Mouse (Mus musculus) liver, embryonic 11.5 days (tissue): Measurements from ENCODE around the gene Ppp2r3a. TPM values are rescaled to one million over a fixed set of nuclear protein-coding genes. Genes with fewer than 3 reads are reported as not detected.

Source experiments
- ATAC-seq: fragments of 200-750 bp; cut with Nextera tagmentation; replicated peaks from 2 replicates; pipeline ENCODE4 v1.8.0; 2017; ENCODE audit warnings: moderate number of reproducible peaks, mild to moderate bottlenecking, moderate TSS enrichment, moderate library complexity; ENCODE audit not compliant: low FRiP score
- DNase-seq: peaks from one replicate; pipeline ENCODE4 v3.0.0-alpha.2; 2017; ENCODE audit warnings: low spot score
- H3K27ac ChIP-seq: fragments of 300-500 bp; sonication (generic); 2 replicates; pipeline ENCODE4 v1.5.1; 2014; ENCODE audit warnings: mild to moderate bottlenecking, low read depth, low read length, control low read depth
- H3K27me3 ChIP-seq: fragments of 300-500 bp; sonication (generic); replicated peaks from 2 replicates; pipeline ENCODE4 v1.6.1; 2014; ENCODE audit warnings: low read length, mixed read lengths; ENCODE audit not compliant: control insufficient read depth, insufficient read depth
- H3K36me3 ChIP-seq: fragments of 300-500 bp; sonication (generic); 2 replicates; pipeline ENCODE4 v1.6.1; 2014; ENCODE audit warnings: mild to moderate bottlenecking, low read length, moderate library complexity, mixed read lengths; ENCODE audit not compliant: control insufficient read depth, insufficient read depth
- H3K4me1 ChIP-seq: fragments of 300-500 bp; sonication (generic); replicated peaks from 2 replicates; pipeline ENCODE4 v1.6.1; 2014; ENCODE audit warnings: low read length, mixed read lengths; ENCODE audit not compliant: control insufficient read depth, insufficient read depth
- H3K4me2 ChIP-seq: fragments of 300-500 bp; sonication (generic); 2 replicates; pipeline ENCODE4 v1.6.1; 2014; ENCODE audit warnings: mild to moderate bottlenecking, control low read depth, moderate library complexity
- H3K4me3 ChIP-seq: fragments of 300-500 bp; sonication (generic); 2 replicates; pipeline ENCODE4 v1.5.1; 2014; ENCODE audit warnings: low read depth, low read length, control low read depth
- H3K9ac ChIP-seq: fragments of 300-500 bp; sonication (generic); 2 replicates; pipeline ENCODE4 v1.6.1; 2014; ENCODE audit warnings: low read depth, low read length, control low read depth
- H3K9me3 ChIP-seq: fragments of 300-500 bp; sonication (generic); 2 replicates; pipeline ENCODE4 v1.6.1; 2016; ENCODE audit warnings: low read length, inconsistent platforms, mixed read lengths; ENCODE audit not compliant: control insufficient read depth
- WGBS: fragments of 180-500 bp; shearing (Covaris S2); extraction: QIAGEN DNeasy Blood & Tissue Kit; methylation state at CpG from one replicate; pipeline ENCODE4 v1.1.7; 2014; 5-methylcytosine and 5-hydroxymethylcytosine counted together
- polyA plus RNA-seq: library from polyadenylated mRNA; unstranded; fragments of >200 nt; fragmentation: Nextera tagmentation; extraction: Ambion mirVana; gene quantifications from 2 replicates; pipeline ENCODE4 v1.2.1, GENCODE M21; 2014

Ppp2r3a gene
- polyA plus RNA-seq, 1 experiment from 2014 or later = 7.9 TPM

GRCm38 (mm10) chr9:101160092-101160491, 91.5 kb downstream of the Ppp2r3a start:
- no peak overlapping the region for H3K4me2 ChIP-seq
- no peaks in the 10 kb centered on the region for H3K27me3 ChIP-seq
- no peak overlapping the region for H3K9ac ChIP-seq
- no peak overlapping the region for H3K27ac ChIP-seq
- WGBS = 65% methylated on average over 5 of the region's 5 CpGs
- DNase-seq (no peak), ATAC-seq (no peak)
- no peaks in the 10 kb centered on the region for H3K36me3 ChIP-seq
- H3K4me3 ChIP-seq = no peak overlapping the region
- no peaks in the 10 kb centered on the region for H3K4me1 ChIP-seq
- H3K9me3 ChIP-seq = no peaks in the 10 kb centered on the region

GRCm38 (mm10) chr9:101159431-101159830, 92.2 kb downstream of the Ppp2r3a start:
- Histone ChIP-seq H3K4me1 (no peaks in the 10 kb centered on the region), H3K27ac (no peak overlapping the region), H3K36me3 (no peaks in the 10 kb centered on the region), H3K9ac (no peak overlapping the region), H3K4me2 (no peak overlapping the region), H3K9me3 (no peaks in the 10 kb centered on the region), H3K27me3 (no peaks in the 10 kb centered on the region), H3K4me3 (no peak overlapping the region)
- ATAC-seq (no peak), DNase-seq (no peak)
- WGBS = 84% methylated on average over 1 of the region's 1 CpGs

DNA sequence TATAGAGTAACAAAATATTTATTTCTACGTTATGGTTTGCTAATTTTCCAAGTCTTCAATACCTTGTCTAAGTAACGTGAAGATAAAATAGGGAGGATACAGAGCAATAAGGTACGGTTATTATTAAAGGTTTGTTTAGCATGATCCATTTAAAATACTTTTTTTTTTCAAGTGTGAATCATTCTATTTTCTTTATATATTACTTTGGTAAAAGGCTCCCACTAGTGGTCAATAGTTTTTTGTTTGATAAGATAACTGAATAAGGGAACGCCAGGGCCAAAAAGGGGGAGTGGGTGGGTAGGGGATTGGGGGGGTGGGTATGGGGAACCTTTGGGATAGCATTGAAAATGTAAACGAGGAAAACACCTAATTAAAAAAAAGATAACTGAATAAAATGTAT, 98.7 kb downstream of the Ppp2r3a start:
- DNase-seq = no peak
- Histone ChIP-seq H3K27ac (no peak overlapping the region), H3K4me1 (no peaks in the 10 kb centered on the region), H3K4me3 (no peak overlapping the region), H3K4me2 (no peak overlapping the region), H3K36me3 (peaks cover 2% of the 10 kb centered on the region; the same call in 1 of the 2 replicates), H3K9ac (no peak overlapping the region), H3K9me3 (no peaks in the 10 kb centered on the region), H3K27me3 (no peaks in the 10 kb centered on the region)
- 73% methylated on average over 5 of the region's 5 CpGs for WGBS
- no peak for ATAC-seq

- WGBS = 88% methylated on average over 4 of the region's 4 CpGs
- ATAC-seq = no peak
- H3K36me3 ChIP-seq = 0 out of 2 replicates have a peak, but pooled peaks cover 2% of the 10 kb centered on the region
These were observed 108.0 kb downstream of the Ppp2r3a start for GRCm38 (mm10) chr9:101143635-101144034.

DNA sequence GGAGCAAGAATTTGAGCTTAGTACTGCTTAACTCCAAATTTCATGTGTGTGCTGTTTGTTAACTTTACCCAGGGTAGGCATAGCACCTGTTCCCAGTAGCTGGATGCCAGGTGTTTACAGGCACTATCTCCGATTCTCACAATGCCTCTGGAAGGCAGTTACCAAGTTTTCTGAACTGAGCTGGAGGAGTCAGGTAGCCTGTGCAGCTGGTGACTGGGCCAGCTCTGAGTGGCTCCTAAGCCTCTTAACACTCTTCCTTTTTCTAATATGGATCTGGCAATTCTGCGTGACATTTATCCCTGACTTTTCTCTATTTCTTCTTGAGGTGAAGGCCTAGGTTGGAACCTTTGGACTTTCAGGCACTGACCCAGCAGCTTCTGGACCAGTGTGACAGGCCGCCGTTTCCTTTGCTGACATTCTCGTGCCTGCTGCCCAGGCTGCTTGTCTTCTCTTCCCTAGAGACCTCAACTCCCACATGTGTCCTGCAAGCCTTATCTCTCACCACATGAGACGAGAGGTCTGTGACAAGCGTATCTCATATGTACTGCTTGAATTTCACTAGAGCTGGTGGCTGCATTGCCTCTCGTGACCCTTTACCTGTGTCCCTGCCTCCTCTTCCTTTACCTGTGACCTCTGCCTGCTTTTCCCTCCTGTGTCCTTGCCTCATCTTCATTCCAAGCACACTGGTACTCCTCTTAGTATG, 137.3 kb downstream of the Ppp2r3a start:
- Histone ChIP-seq H3K9ac (no peak overlapping the region), H3K4me1 (peaks cover 6% of the 10 kb centered on the region), H3K27me3 (no peaks in the 10 kb centered on the region), H3K27ac (no peak overlapping the region), H3K4me2 (peak overlapping the region; percentile 22; the same call in 1 of the 2 replicates), H3K4me3 (no peak overlapping the region), H3K36me3 (no peaks in the 10 kb centered on the region; the same call in 1 of the 2 replicates), H3K9me3 (no peaks in the 10 kb centered on the region)
- WGBS = 48% methylated on average over 8 of the region's 8 CpGs
- ATAC-seq (peak; percentile 88), DNase-seq (no peak)

More at GRCm38 (mm10) chr9:101143635-101144034, 108.0 kb downstream of the Ppp2r3a start:
- no peak overlapping the region for H3K4me3 ChIP-seq
- DNase-seq = no peak
- no peak overlapping the region for H3K9ac ChIP-seq
- no peaks in the 10 kb centered on the region for H3K27me3 ChIP-seq
- no peaks in the 10 kb centered on the region for H3K4me1 ChIP-seq
- H3K27ac ChIP-seq = no peak overlapping the region
- no peak overlapping the region for H3K4me2 ChIP-seq
- no peaks in the 10 kb centered on the region for H3K9me3 ChIP-seq

GRCm38 (mm10) chr9:101113317-101113716, 138.3 kb downstream of the Ppp2r3a start:
- Histone ChIP-seq H3K9me3 (no peaks in the 10 kb centered on the region), H3K36me3 (no peaks in the 10 kb centered on the region; the same call in 1 of the 2 replicates), H3K4me1 (peaks cover 6% of the 10 kb centered on the region), H3K4me3 (no peak overlapping the region), H3K27ac (no peak overlapping the region), H3K27me3 (no peaks in the 10 kb centered on the region), H3K9ac (no peak overlapping the region), H3K4me2 (no peak overlapping the region)
- ATAC-seq (no peak), DNase-seq (no peak)
- 79% methylated on average over 4 of the region's 4 CpGs for WGBS

GRCm38 (mm10) chr9:101110013-101110412, 141.6 kb downstream of the Ppp2r3a start:
- no peak for DNase-seq
- H3K9me3 ChIP-seq = no peaks in the 10 kb centered on the region
- no peaks in the 10 kb centered on the region for H3K27me3 ChIP-seq
- no peak overlapping the region for H3K4me3 ChIP-seq
- H3K36me3 ChIP-seq = 0 out of 2 replicates have a peak, but pooled peaks cover 4% of the 10 kb centered on the region
- 72% methylated on average over 3 of the region's 3 CpGs for WGBS
- H3K4me1 ChIP-seq = peaks cover 6% of the 10 kb centered on the region
- no peak overlapping the region for H3K27ac ChIP-seq
- ATAC-seq = no peak
- no peak overlapping the region for H3K9ac ChIP-seq
- no peak overlapping the region for H3K4me2 ChIP-seq

DNA sequence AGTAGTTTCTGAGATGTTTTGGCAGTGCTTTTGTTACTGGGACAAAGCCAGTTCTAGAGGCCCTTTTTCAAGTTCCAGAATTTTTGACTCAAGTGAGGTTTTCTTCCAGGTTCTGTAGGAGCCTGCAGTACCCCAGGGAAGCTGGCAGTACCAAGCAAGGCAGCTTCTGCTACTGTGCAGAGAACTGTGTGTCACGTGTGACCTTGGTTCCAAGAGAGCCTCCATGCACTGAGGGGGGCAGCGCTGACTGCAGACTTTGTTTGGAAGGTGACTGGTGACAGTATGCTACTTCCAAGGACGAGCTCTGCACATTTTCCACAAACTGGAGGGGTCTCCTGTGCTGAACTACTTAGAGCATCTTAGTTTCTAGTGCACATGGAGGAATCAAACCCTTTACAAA, 144.2 kb downstream of the Ppp2r3a start:
- 88% methylated on average over 3 of the region's 3 CpGs for WGBS
- no peaks in the 10 kb centered on the region for H3K27me3 ChIP-seq

DNA sequence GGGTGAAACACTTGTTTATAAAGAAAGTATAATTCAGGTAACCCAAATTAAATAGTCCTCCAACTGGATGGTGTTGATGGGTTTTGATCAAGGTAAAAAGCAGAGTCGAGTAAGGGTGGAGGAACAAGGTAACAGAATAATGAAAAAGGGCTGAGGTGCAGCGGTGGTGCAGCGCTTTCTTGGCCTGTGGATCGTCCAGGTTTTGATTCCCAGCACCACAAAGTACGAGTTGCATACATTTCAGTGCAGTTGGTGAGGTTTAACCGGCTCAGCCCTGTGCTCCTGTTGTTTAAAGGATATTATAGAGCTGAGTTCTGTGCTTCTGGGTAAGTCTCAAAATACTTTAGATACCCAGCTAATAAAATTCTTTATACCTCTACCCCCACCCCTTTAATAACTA, 145.9 kb downstream of the Ppp2r3a start:
- WGBS = 93% methylated on average over 6 of the region's 6 CpGs
- ATAC-seq (no peak), DNase-seq (no peak)
- peaks cover 12% of the 10 kb centered on the region for H3K36me3 ChIP-seq
- H3K4me3 ChIP-seq = no peak overlapping the region
- no peaks in the 10 kb centered on the region; the same call in none of the 2 replicates for H3K4me1 ChIP-seq
- no peak overlapping the region for H3K27ac ChIP-seq
- no peak overlapping the region for H3K9ac ChIP-seq
- H3K4me2 ChIP-seq = no peak overlapping the region
- H3K27me3 ChIP-seq = no peaks in the 10 kb centered on the region
- no peaks in the 10 kb centered on the region for H3K9me3 ChIP-seq

More for the DNA sequence above, 144.2 kb downstream of the Ppp2r3a start:
- no peak overlapping the region for H3K4me3 ChIP-seq
- H3K27ac ChIP-seq = no peak overlapping the region
- no peaks in the 10 kb centered on the region; the same call in 1 of the 2 replicates for H3K4me1 ChIP-seq
- H3K4me2 ChIP-seq = no peak overlapping the region
- no peak for ATAC-seq
- no peak overlapping the region for H3K9ac ChIP-seq
- DNase-seq = no peak
- no peaks in the 10 kb centered on the region for H3K9me3 ChIP-seq
- 0 out of 2 replicates have a peak, but pooled peaks cover 4% of the 10 kb centered on the region for H3K36me3 ChIP-seq
